Mouse (Mus musculus) cerebellum, postnatal 14 days (tissue): Measurements from ENCODE around the gene Il6st.

Experiments used
- DNase-seq, 2 experiments: peaks; one replicate each; pipeline ENCODE4 v3.0.0; 2021; ENCODE audit warnings: mixed read lengths in 2 of 2

Gene Il6st

DNA sequence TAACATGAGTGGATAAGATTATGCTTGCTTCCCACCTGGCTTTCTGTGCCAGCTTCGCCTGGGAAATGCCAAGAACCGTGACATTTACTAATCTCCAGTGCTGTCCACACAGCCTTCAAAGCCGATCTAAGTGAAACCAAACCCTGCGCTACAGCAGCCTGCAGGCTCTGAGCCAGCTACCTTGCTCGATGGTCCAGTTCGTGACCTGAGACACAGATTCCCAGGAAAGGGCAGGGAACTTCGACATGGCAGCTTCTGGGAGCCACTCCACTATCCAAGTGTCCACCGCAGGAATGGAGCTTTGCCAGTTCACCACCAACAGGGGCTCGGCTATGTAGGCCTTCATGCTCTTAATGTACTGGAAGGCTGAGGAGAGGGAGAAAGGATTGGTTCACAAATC, 69.7 kb downstream of the Il6st start:
- DNase-seq: peak; percentile 29 to 38

DNA sequence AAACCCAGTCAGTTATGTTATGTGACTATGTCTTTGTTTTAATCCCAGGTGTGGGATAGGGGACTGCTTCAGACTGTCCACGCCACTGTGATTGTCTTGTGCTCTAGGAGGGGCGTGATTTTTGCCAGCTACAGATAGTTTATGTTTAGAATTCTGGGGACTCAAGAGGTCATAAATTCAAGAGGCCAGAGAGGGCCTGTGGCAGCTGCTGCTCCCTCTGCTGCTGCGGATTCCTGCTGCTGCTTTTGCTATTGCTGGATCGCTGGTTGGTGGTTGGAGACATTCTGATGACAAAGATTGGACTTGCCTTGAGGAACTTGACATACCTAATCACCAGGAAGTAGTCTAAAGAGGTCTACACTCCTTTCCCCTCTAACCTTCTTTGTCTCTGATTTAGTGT, 72.7 kb downstream of the Il6st start:
- DNase-seq: no peak

DNA sequence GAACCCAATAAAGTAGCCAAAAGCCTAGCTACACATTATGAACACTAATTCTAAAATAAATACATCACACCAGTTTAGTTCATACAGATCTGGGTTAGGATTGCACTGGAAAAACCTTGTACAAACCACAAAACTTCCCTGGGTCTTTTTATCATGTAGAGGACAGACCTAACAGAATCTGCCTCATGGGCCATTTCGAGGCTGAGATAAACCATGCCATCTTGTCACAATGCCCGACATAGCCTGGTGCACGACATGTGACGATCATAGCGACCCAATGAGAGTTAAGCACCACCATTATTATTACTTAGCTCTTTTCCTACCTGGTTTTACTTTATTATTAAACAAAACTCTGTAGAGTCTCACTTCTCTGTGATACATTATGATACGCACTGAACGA, 73.2 kb downstream of the Il6st start:
- no peak for DNase-seq

DNA sequence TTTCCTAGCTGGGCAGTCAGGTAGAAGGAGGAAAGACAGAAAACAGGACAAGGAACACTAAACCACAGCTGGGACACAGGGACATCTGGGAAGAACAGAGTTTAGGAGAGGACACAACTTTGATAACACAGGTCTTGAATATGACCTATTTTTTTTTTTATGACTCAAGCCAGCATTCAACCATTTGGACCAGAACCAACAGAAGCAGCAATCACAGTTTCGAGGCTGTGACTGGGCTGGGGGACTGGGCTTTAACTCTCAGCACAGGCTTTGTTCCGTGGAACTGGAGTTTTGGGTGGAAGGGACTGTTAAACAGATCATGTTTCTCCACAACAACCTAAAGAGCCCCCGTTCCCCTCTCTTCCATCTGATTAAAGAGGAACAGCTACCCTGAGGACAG, 76.7 kb downstream of the Il6st start:
- DNase-seq: no peak

DNA sequence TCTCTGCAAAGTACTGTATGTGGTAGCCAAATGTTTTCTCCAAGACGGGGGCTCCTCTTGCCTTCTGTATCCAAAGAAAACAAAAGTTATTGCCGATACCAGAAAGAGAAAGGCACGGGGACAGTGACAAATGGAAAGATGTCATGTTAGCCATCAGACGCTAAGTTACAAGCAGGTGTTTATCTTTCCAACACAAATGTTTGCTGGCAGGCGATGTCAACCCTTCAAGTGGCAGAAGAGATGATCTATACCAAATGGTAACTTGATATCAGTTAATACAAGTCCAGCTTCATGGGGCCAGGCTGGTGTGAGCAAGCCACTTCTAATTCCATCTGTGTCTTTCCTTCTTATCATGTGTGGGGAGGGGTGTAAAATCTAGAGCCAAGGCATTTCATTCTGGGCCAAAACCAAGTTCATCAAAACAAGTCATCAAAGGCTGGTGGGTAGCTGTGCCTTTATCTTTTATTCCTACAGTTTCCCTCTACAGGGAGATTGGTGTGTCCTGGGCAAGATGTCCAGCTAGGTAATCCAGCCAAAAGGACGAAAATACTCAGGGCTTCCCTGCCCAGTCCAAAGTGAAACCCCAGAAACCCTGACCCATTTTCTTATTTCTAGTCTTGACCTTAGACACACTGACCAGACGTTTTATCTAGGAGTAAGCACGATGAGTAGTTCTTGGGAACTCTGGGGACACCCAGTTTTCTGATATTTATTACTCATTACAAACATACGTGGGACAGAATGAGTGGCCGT, 77.5 kb downstream of the Il6st start:
- no peak for DNase-seq

DNA sequence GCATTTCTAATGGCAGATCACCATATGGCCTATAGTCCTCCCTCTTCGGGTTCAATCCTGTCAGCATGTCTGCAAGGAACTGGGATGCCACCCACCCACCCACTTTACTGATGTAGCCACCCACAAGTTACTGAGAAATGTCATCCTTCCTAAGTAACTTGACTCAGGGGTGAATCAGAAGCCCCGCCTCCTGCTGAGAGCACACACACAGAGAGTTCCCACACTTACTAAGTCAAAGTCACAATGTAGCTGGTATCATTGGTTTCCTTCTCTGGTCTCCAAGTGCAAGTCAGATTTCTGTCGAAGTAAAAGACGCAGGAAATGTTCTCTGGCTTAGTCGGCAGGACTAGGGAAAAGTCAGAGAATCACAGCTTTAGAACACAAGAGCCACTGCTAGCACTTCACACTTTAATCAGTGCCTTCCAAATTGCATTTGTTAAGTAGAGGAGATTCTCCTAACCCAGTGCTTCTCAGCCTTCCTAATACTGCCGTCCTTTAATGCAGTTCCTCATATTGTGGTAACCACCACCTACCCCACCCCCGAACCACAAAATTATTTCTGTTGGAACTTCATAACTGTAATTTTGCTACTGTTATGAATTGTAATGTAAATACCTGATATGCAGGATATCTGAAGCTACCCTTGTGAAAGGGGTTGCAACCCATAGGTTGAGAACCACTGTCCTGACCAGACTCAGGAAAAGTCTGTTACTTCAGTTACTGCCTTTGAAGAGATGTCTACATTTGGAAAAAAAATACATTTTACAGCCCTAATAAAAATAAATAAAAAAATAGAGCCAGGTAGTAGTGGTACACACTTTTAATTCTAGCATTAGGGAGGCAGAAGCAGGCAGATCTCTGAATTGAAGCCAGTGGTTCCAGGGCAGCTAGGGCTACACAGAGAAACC, 88.0 kb downstream of the Il6st start:
- no peak for DNase-seq

DNA sequence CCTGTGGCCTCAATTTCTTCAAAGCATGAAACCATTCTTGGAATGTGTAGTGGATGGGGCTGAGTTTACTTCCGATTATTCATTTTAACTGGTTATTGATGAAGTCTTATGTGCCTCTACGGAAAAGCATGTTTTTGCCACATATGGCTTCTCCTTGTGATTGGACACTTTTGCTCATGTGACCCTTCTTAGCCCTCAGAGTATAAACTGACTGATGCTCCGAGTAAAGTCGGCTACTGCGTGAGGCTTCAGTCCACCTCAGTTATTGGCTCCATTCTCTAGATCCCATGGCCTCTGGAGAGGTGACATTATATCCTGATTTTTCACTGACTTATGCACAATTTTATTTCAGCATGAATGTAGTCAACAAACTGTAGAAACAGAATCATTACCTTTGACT, 89.4 kb downstream of the Il6st start:
- no peak for DNase-seq

DNA sequence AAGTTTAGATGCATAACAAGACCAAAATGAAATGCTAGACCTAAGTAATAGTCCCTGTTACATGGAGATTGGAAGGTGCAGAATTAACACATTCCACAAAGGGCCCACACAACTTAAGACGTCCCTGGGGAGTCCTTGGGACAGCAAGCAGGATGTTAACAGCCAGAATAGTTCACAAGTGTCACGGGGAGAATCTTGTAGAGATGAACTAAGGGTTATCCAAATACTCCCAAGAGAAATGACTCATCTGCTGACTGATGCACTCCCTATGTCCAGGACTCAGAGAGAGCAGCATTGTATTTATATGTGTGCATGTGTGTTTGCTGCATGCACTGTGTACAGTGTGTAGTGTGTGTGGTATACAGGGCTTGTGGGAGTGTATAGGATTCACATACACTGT, 92.6 kb downstream of the Il6st start:
- no peak for DNase-seq
